Mouse (Mus musculus): ENCODE data around the gene Rxfp4.

Gene Rxfp4

DNA sequence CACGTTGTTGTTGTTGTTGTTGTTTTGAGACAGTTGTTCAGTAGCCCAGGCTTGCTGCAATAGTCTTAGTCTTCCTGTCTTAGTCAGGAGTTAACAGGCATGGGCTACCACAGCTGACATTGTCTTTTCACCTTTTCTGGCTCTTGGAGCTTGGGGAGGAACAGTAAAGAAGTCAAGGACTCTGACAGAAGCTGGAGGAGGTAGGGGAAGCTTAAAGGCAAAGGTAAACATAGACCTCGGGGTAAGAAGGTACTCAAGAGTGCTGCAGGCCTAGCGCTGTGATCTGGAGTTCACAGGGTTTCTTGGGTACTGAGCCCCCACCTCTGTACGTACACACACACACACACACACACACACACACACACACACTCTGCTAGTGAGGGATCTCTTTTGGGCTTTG lies 24.2 kb downstream of the Rxfp4 start:
- no peak for DNase-seq (ENCODE audit: low spot score)

- no peak for DNase-seq (ENCODE audit: low spot score)
Measured at GRCm38 (mm10) chr3:88627535-88627934, 25.4 kb downstream of the Rxfp4 start.

GRCm38 (mm10) chr3:88627114-88627513 lies 25.8 kb downstream of the Rxfp4 start:
- no peak for DNase-seq (ENCODE audit: low spot score)

DNA sequence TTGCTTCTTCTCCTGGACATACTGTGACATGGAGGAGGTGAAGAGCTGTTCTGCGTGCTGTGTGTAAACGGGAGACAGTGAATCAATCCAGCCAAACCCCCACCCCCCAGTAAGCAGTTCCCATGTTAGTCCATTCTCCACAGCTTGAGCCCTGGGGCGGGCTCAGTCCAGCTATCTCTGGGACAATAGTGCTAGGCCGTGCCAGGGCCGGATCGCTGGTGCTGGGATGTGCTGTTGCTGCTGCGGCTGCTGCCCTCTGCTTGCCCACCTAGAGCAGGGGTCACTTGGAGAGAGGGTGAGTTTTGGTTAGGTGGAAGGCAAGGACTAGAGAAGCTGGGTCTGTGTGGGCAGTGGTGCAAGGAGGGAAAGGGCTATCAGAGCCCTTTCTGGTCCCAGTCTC lies 26.6 kb downstream of the Rxfp4 start:
- DNase-seq (ENCODE audit: low spot score), result no peak

DNA sequence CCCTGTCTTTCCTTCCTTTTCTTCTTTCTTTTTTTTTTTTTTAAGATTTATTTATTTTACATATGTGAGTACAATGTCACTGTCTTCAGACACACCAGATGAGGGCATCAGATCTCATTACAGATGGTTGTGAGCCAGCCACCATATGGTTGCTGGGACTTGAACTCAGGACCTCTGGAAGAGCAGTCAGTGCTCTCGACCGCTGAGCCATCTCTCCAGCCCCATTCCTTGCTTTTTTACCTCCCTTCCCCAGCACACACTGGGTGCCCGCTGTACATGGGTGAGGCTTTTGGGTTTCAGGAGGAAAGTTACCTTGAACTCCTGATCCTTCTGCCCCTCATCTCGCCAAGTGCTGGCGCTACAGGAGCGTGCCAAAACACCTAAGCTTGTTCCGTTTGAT lies 27.4 kb downstream of the Rxfp4 start:
- no peak for DNase-seq (ENCODE audit: low spot score)

DNA sequence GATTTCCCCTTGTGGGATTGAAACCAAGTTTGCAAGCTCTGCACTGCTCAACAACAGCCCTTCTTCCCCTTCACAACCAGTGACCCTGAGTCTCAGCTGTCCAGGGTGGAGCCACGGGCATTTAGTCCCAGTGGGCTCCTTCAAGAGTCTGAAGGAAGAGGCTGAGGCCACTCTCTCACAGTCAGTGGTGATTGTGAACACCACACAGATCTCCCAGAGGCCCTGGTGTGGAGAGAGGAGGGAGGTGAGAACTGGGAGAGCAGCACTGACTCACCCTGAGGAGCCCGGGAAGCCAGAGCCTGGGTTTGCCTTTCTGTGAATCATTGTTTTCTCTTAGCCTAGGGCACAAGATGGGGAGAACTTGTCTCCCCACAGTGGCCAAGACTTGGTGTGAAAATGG lies 28.0 kb downstream of the Rxfp4 start:
- peak; percentile 44 for DNase-seq (ENCODE audit: low spot score)

- DNase-seq (ENCODE audit: low spot score), result peak; percentile 16
Measured at GRCm38 (mm10) chr3:88624324-88624723, 28.6 kb downstream of the Rxfp4 start.

DNA sequence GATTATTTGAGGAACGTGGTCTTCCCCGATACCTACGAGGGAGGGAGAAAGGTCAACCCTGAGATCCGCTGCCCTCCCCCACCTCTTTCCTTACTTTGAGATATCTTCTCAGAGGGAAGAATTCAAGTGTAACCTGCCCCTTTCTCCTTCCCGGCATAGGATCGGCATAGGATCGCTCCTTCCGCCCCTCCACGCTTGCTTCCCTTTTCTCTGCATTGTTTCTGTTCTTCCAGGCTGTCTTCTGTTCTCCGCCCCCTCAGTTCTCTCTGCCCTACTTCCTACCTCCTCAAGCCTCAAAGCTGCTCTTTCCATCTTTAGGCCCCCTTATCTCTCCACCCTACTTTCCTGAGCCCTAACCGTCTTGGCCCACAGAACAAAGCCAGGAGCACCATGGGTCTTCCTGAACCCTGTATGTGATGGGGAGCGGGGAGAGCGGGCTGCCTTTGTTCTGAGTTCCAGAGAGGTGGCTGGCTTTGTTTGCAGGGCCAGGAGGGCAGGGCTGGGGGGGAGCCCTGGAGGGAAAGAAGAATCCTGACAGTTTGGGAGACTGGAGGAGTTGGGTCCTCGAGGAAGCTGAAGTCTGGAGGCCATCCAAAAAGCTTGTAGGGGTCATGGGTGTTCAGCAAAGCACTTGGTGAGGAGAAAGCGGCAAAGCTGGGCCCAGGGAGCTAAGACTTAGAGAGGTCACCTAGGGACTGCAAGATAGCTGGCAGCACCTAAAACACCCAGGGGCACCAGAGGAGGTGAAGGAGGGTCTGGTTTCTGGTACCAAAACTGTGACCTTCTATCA lies 29.4 kb downstream of the Rxfp4 start:
- peak; percentile 31 for DNase-seq (ENCODE audit: low spot score)

- peak; percentile 52 for DNase-seq (ENCODE audit: low spot score)
Measured at GRCm38 (mm10) chr3:88622941-88623345, 30.0 kb downstream of the Rxfp4 start.

DNA sequence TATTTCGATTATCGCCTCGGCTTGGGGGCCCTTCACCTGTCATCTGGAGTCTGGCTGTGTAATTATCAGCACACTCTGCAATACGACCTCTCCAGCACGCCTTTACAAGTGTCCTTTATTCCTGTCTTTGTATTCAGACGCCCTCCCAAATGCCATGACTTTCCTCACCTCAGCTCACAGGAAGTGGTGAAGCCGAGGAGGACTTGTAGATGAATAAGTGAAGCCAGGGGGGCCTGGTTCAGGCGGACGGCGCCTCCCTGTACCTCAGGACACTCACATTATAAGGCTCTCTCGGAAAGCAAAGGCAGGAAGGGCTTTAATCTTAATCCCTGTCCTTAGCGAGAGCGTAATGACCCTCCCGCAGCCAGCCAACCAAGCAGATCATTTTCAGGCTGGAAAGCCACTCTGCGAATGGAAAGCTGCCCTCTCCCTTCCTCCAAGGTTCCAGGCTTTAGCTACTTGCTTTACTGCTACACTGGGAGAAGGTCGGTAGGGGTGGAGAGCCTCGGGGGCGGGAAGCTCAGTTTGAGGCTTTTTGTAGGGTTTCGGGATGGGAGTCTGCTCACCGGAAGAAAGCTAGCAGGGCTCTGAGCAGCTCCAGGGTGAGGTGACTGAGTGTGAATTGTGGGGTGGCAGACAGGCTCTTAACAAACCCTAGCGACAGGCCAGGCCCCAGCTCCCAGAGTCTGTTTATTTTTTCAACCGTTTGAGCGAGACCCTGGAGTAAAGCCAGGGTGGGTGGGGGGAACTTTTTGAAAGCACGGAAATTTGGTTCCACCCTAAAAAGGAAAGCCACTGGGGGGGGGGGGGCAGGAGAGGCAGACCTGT lies 30.6 kb downstream of the Rxfp4 start:
- DNase-seq (ENCODE audit: low spot score), result peak; percentile 61

DNA sequence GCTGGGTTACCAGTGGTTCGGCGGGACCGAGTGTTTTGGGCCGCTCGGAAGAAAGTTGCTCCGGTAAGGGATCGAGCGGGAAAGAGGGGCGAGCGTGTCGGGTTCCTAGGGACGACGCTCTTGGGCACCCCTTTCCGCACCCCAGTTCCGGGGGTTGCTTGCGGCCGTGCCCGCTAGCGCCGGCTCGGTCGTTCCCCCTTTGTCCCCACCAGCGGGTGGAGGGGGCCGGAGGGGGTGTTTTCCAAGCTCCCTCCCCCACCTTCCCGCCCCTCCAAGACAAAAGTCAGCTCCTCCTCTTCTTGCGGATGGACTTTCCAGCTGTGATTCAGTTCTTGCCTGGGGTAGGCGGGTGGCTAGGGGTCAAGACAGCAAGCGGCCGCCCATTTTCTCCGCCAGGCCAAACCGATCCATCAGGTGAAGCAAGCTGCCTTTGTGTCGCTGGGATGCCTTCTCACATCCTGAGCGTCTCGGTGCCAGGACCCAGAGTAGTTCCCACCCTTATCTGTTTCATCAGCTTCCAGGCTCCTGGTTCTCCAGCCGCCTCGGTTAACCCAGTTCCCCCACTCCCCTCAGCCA lies 31.3 kb downstream of the Rxfp4 start:
- peak; percentile 70 for DNase-seq (ENCODE audit: low spot score)

DNA sequence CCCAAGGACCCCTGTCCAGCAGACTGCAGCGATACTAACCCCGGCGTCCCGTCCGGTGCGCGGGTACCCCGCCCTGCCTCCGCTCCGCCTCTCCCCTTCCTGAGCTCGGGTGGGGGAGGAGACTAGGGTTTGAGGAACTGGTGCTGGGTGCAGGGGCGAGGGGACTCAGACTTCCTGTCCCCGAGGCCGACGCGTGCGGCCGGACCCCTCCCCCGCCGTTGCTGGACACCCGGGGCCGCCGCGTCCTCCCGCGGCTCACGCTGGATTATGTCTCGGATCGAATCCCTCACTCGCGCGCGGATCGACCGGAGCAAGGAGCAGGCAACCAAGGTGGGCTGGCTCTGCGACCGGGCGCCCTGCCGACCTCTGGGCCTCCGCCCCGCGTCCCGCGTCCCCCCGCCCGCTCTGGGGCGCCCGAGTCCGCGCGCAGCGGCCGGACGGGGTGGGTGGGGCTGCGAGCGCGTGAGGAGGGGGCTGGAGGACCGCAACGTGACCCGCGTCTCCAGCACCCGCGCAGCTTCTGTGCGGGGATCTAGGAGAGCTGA lies 31.9 kb downstream of the Rxfp4 start:
- DNase-seq (ENCODE audit: low spot score), result peak; percentile 53

DNA sequence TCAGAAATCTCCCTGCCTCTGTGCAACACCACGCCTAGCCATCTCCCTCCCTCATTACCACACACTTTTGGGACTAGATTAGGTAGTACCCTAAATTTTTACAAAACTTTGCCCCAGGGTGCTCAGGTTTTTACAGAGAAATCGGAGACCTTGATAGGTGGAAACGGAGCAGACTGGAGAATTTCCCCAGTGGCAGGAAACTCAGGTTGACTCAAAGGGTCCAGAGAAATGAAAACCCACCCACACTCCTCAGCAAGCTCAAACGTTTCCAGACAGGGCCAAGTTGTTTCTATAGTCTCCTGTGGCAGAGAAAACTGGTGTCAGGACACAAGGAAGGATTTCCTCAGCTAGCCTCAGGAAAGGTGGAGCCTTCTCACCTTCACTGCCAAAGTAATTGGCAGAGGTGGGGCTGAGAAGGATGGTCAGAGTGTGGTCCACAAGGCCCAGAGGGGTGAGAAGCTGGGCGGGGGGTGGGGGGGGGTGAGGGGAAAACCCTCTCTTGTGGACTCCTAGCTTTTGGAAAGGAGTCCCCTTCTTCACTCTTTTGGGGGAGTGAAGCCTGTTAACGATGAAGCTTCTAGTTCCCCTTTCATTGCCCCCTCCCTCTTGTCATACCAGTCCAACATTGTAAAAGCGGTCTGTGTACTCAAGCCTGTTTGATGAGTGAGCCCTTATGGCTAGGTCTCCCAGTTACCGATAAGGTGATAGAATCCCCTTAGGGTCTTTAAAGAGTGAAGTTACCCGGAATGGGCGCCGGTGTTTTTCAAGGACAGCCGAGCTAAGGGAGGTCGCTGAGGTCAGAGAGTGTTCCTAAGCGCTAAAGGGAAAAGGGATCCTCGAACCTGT lies 32.6 kb downstream of the Rxfp4 start:
- peak; percentile 18 for DNase-seq (ENCODE audit: low spot score)

GRCm38 (mm10) chr3:88619113-88620097 lies 33.5 kb downstream of the Rxfp4 start:
- DNase-seq (ENCODE audit: low spot score), result peak; percentile 62

- peak; percentile 69 for DNase-seq (ENCODE audit: low spot score)
Measured at GRCm38 (mm10) chr3:88618074-88618871, 34.7 kb downstream of the Rxfp4 start.

DNA sequence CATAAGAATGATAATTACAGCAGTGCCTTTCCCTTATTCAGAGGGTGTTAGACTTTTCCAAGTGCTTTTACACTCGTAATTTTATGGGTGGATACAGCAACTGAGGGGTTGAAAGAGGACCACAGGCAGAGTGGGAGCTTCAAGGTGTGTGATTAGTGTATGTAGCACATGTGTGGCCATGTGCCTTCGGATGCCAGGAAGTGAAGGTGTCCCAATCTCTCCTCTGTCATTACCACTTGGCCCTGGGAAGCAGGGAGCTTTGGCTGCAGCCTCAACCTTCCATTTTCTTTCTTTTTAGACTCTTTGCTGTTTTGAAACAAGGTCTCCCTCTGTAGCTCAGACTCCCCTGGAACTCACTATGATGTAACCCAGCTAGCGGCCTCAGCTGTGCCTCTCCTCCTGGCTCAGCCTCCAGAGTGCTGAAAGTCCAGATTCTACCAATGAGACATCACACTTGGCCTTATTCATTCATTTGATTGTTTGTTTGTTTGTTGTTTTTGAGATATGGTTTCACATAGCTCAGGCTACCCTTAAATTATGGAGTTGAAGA lies 35.9 kb downstream of the Rxfp4 start:
- peak; percentile 63 for DNase-seq (ENCODE audit: low spot score)

- DNase-seq (ENCODE audit: low spot score), result peak; percentile 93
Measured at GRCm38 (mm10) chr3:88615902-88616391, 37.0 kb downstream of the Rxfp4 start.

- DNase-seq (ENCODE audit: low spot score), result no peak
Measured at GRCm38 (mm10) chr3:88615117-88615516, 37.8 kb downstream of the Rxfp4 start.

GRCm38 (mm10) chr3:88614418-88614817 lies 38.5 kb downstream of the Rxfp4 start:
- DNase-seq (ENCODE audit: low spot score), result no peak

Data from adipocyte (in vitro differentiated cells).